Mouse (Mus musculus): ENCODE data around the gene Phkg2.
"Not testable (repeated sequence)": the region's sequence is repeated elsewhere in the genome, so short reads cannot be mapped to it uniquely, and the experiment has no call there.

Gene Phkg2

DNA sequence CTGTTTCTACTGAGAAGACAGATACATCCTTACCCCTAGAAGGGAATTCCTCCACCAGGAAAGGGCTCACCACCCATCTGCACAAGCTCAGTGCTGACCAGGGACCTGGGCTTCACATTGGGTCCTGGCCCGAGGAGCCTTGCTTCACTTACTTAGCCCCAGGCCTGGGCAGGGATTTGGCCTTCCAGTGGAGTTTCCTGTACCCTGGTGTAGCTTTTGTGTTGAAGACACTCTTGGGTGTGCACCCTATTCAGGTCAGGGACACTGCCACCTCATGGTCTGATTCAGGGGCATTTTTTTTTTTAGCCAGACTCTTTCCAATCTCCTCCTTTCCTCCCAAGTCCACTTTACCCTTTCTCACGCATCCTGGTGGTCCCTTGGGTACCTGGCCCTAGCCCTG is 29.8 kb downstream of the Phkg2 start:
- no peak for DNase-seq (ENCODE audit: low spot score)

DNA sequence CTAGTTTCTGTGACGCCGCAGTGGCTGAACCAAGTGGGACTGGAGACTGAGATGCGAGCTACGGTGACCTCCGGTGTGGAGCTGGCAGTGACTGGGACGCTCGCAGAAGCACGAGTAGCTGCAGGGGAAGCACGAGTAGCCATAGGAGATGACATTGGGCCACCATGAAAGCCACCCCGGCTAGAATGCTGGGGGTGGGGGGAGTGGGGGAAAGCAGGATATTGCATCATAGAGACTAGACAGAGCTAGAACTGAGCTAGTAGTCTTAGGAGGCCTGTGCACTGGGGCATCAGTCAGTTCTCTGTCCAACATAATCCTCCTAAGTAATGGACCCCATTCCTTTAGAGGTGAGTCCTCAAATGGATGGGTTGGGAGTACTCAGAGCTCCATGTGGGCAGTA is 31.1 kb downstream of the Phkg2 start:
- no peak for DNase-seq (ENCODE audit: low spot score)

DNA sequence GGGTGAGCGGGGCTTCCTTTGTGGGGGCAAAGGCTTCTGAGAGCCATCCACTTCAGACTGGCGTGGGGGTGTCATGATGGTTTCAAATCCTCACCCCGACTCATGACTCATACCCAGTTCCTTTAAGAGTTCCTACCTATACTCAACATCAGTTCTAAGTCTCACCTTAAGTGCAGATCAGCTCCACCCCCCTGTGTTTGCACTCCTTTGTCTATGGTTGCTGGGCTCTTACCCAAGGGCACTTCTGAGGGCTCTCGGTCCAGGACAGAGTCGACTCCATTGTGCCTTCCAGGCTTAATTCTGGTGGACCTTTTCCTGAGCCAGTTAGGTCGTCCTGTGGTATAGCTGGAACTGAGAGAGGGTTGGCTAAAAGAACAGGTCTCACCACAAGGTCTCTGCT is 34.0 kb downstream of the Phkg2 start:
- no peak for DNase-seq (ENCODE audit: low spot score)

DNA sequence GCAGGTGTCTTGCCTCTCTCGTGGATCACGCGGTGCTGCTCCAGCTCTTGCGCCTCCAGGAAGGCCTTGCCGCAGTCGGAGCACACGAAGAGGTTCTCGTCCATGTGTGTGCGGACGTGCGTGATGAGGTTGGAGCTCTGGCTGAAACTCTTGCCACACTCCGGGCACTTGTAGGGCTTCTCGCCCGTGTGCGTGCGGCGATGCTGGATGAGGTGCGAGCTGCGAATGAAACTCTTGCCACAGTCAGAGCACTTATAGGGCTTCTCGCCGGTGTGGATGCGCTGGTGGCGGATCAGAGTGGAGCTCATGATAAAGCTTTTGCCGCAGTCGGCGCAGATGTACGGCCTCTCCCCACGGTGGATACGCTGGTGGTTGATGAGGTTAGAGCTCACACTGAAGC is 37.9 kb downstream of the Phkg2 start:
- DNase-seq (ENCODE audit: low spot score): no peak

DNA sequence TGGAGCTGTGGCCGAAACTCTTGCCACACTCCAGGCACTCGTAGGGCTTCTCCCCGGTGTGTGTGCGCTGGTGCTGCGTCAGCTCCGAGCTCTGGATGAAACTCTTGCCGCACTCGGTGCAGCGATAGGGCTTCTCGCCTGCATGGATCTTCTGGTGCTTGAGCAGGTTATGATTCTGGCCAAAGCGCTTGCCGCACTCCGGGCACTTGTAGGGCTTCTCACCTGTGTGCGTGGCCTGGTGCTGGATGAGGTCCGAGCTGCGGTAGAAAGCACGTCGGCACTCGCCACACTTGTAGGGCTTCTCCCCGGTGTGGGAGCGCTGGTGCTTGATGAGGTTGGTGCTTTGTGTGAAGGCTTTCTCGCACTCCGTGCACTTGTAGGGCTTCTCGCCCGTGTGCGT is 38.4 kb downstream of the Phkg2 start:
- DNase-seq (ENCODE audit: low spot score): no peak

DNA sequence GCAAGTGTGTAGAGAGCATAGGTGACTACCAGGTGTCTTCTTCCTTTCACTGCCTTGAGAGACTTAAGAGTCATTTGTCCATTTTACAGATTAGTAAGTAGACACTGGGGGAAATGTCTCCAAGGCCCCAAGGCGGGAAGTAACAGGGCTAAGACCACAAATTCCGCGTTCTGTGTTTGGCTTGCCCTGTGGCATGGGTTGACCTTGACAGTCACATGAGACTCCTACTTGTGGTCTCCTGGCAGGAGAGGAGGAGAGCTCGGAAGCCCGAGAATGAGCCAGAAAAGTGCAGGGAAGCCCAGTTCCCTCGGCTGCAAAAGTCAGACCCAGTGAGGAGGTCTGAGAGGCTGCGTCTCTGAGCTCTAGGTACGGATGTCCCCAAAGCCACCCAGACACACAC is 40.4 kb downstream of the Phkg2 start:
- no peak for DNase-seq (ENCODE audit: low spot score)

DNA sequence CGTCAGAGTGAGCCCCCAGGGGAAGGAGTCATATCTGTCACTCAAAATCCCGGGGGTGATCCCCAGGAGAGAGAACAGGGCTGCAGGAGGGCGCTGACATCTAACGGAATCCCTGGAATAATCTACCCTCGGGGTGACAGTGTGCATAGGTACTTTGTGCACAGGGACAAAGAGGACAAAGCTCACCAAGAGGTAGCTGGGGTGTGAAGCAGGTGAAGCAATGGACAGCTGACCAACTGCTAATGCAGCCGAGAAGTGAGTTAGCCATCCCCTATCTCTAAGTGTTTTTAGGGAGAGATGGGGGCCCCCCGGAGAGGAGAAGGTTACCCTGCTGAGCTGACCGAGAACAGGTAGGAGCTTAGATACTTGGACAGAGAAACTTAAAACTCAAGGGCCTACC is 41.0 kb downstream of the Phkg2 start:
- no peak for DNase-seq (ENCODE audit: low spot score)

DNA sequence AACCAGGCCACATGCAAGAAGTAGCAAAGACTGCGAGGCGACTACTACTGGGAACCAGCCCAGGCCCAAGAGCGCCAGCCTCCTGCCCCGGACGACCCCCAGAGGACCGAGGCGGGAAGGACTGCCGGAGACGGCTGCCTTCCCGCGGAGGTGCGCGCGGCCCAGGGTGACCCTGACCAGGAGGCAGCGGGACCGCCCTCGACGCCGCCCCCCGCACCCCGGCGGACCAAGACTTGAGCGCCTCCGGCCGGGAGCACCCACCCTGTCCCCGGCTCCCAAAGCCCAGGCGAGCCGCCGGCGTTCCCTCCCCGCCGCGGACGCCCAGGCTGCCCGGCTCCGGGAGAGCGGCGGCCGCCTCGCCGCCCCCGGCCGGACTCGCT is 41.4 kb downstream of the Phkg2 start:
- DNase-seq (ENCODE audit: low spot score): peak; percentile 77

DNA sequence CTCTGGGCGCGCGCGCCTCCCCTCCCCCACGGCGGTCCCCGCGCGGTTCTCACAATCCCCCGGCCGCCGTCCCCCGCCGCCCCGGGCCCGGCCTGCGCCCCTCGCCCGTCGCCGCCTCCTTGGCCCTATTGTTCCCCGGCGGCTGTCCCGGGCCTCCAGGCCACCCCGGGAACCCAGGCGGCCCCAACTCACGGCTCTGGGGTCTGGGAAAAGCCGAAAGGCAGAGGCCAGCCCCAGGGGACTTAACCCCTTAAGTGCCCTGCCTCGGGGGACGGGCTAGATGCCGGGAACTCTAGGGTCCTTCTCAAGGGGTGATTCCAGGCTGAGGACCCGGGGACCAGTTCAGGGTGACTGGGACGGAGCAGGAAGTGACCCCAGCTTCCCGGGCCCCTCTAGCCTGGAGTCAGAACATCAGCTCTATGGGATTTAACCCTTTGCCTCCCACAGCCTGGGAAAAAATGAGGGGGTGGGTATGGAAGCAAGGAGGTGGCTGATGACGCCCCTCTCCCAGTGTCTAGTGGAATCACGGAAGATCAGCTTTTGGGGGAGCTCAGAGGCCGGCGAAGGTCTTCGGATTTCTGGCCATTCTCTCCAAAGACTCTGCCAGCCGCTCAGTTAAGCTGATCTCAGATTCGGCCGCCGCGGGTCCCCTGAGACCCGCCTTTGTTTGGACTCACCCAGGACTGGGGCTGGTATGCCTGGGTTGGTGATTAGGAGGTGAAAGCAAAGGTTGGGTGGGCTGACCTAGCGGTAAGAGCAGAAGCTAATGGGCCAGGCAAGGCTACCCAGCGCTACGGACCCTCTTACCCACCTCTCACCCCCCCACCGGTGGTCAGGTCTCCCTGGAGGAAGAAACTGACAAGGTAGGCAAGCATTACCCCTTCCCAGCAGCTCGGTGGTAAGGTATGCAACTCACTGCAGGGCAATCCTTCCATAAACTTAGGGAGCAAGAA is 42.0 kb downstream of the Phkg2 start, which contains the start of gene Zfp629:
Gene Zfp629, minus strand, starts transcription at position 907 of the 953 bp plus-strand sequence.
- peak; percentile 90 for DNase-seq (ENCODE audit: low spot score)

DNA sequence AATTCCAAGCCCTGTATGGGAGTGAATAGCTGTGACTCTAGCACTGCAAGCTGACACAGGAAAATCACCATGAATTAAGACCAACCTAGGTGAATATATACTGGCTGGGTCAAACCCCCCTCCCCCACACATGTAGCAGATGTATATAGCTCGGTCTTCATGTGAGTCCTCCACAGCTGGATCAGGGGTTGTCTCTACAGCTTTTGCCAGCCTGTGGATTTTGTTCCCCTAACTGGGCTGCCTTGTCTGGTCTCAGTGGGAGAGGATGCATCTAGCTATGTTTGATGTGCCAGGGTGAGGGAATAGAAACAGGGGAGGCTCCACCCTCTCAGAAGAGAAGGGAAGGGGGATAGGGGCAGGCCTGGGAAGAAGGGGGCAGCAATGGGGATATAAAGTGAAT is 43.2 kb downstream of the Phkg2 start:
- no peak for DNase-seq (ENCODE audit: low spot score)

DNA sequence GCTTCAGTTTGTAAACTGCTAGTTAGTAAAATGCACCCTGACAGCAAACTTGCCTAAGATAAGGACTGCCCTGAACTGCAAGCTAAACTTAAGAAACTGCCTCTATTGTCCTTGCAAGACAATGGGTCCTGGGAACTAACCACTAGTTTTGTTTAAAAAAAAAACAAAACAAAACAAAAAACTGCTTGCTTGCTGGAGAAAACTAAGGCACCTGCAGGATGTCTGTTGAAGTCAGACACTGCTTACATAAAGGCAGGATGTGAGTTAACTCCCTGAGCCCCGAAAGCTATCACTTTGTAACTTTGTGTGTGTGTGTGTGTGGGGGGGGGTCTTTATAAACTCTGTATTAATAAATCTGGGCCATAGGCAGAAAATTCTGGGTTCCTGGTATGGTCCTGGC is 43.7 kb downstream of the Phkg2 start:
- no peak for DNase-seq (ENCODE audit: low spot score)

DNA sequence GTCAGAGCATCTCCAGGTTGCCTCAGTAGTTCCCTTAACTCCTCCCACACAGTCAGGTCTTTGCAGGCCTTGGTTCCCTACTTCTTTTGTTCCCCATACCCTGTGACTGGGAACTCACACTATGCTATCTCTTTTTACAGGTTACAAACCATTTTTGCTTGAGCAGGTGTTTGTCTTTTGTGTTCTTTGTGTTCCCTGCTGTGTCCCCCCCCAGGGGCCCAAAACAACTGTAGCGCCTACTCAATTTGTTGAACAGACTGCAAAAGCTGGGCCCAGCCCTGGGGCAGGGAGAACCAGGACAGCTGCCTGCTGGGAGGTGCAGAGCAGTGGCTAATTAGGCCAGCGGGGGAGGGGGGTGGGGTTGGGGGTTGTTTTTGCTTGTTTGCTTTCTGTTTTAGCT is 44.8 kb downstream of the Phkg2 start:
- no peak for DNase-seq (ENCODE audit: low spot score)

DNA sequence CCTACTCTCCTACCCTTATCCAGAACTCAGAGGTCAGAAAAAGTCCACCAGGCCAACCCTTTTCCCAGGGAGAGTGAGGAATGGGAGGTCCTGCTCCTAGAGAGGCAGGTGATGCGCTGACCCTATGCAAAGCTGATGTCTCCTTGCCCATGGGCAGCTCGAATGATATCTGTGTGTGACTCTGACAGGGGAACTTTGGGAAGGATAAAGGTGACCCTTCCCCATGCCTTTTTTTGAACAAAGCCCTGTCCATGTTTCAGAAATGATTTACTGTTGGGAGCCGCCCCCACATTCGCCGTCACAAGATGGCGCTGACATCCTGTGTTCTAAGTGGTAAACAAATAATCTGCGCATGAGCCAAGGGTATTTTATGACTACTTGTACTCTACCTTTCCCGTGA is 45.3 kb downstream of the Phkg2 start:
- DNase-seq (ENCODE audit: low spot score): not testable (repeated sequence)

DNA sequence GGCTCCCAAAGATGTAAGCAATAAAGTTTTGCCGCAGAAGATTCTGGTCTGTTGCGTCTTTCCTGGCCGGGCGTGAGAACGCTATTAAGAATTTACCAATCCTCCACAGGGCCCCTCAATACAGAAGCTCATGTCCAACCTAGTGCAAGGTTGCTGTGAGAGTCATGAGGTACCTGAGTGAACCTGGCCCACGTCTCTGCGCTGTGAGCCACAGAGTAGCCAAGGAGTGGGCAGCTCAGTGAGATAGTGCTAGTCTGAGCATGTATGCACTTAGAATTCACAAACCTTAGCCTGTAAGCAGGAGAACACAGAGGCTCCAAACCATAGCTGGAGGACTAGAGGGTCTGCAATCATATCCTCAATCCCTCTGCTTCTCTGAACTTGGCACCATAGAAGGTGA is 52.9 kb downstream of the Phkg2 start:
- no peak for DNase-seq (ENCODE audit: low spot score)

DNA sequence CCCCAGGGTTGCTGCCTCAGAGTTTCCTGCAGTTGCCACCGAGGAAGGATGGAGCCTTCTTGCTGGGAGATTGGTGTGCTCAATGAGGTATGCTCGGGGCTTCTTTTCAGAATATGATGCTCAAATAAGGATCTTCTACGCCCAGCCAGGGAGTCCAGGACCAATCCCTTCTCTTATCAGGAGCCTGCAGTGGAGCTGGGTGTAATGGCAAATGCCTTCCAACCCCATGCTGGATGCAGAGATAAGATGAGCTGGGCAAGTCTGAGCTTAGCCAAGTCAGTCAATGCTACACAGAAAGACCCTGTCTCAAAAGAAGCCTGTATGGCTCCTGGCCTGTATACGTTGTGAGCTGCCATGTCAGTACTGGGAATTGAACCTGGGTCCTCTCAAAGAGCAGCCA is 53.3 kb downstream of the Phkg2 start:
- DNase-seq (ENCODE audit: low spot score): no peak

DNA sequence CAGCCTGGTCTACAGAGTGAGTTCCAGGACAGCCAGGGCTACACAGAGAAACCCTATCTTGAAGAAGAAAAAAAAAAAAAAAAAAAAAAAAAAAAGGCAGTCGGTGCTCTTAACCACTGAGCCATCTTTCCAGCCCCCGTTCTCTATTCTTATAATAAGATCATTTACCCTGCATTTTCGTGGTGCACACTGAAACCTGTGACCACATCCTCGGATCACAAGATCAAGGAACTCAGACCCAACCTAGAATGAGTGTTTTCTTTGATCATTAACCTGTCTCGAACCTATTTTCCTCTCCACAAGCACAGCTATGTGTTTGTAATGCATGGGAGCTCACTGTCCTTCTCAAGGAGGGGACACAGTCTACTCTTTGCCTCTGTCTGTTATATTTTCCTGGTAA is 55.5 kb downstream of the Phkg2 start:
- no peak for DNase-seq (ENCODE audit: low spot score)

DNA sequence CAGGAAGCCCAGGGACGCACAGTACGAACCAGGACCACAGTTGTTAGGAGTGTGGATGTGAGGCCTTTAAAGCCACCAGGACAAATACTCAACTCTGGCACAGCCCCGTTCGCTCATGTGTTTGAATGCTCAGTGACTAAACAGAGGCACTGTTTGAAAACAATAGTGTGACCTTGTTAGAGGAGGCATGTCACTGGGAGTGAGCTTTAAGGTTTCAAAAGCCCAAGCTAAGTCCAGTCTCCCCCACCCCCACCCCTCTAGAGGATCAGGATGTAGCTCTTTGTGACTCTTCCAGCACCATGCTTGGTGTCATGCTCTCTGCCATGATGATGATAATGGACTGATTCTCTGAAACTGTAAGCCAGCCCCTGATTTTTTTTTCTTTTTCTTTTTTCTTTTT is 58.3 kb downstream of the Phkg2 start:
- no peak for DNase-seq (ENCODE audit: low spot score)

All from MN1 (cell line).